Mouse (Mus musculus) olfactory bulb, adult 2 months (tissue): ENCODE measurements around the gene Ttc28.

ENCODE experiments used
- CTCF ChIP-seq: fragments of 200-500 bp; IDR thresholded peaks from 2 replicates; pipeline ENCODE4 v1.5.1; 2012; ENCODE audit warnings: low read depth, mild to moderate bottlenecking, low read length, moderate library complexity; ENCODE audit not compliant: insufficient read depth
- POLR2A ChIP-seq: fragments of 200-500 bp; IDR thresholded peaks from 2 replicates; pipeline ENCODE4 v1.6.1; 2012; ENCODE audit warnings: mild to moderate bottlenecking, low read depth, low read length, moderate library complexity; ENCODE audit not compliant: insufficient read depth

DNA sequence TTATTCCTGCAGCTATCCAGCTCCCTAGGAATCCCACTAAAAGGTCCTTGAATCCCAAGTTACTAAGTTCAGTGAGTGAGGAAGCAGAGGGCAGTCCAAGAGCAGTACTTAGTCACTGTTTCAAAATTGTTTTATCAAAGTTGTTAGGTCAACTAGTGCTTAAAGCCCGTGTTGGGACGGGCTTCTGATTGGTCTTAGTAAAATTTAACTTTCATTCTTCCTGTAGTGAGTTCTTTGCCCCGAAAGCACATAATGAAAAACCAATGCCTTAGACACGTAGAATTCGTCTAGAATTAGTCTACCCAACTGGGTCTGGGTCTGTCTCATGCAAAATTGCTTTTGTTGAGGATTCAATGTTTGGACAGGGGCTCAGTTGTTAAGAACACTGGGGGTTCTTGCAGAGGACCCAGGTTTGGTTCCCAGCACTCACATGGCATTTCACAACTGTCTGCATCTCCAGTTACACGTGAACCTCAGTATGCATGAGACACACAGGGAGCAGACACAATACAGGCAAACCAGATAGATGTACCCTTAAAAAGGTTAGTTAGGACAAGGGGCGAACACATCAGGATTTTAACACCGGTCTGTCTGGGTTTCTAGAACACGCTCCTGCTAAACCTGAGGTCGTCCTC lies 450.3 kb downstream of the Ttc28 start:
- TF ChIP-seq POLR2A (no peak), CTCF (no peak)
